Mouse (Mus musculus) hindbrain, embryonic 11.5 days (tissue): ENCODE measurements around the gene Zfp467. TPM values are rescaled to one million over a fixed set of nuclear protein-coding genes. Genes with fewer than 3 reads are reported as not detected.

Experiments used
- ATAC-seq: fragments of 200-750 bp; cut with Nextera tagmentation; 2 replicates; pipeline ENCODE4 v1.8.0; 2017; ENCODE audit warnings: mild to moderate bottlenecking, moderate TSS enrichment, moderate library complexity; ENCODE audit not compliant: low FRiP score
- DNase-seq: peaks from one replicate; pipeline ENCODE4 v3.0.0-alpha.2; 2015; ENCODE audit warnings: low spot score
- H3K27ac ChIP-seq: fragments of 300-500 bp; sonication (generic); 2 replicates; pipeline ENCODE4 v1.5.1; 2014; ENCODE audit warnings: mild to moderate bottlenecking, low read depth, low read length
- H3K27me3 ChIP-seq: fragments of 300-500 bp; sonication (generic); 2 replicates; pipeline ENCODE4 v1.6.1; 2014; ENCODE audit warnings: mild to moderate bottlenecking, low read length, moderate library complexity, mixed read lengths; ENCODE audit not compliant: control insufficient read depth, insufficient read depth
- H3K36me3 ChIP-seq: fragments of 300-500 bp; sonication (generic); 2 replicates; pipeline ENCODE4 v1.6.1; 2014; ENCODE audit warnings: mild to moderate bottlenecking, low read length, moderate library complexity, mixed read lengths; ENCODE audit not compliant: control insufficient read depth, insufficient read depth
- H3K4me1 ChIP-seq: fragments of 300-500 bp; sonication (generic); replicated peaks from 2 replicates; pipeline ENCODE4 v1.6.1; 2014; ENCODE audit warnings: low read length, mixed read lengths; ENCODE audit not compliant: control insufficient read depth, insufficient read depth
- H3K4me2 ChIP-seq: fragments of 300-500 bp; sonication (generic); replicated peaks from 2 replicates; pipeline ENCODE4 v1.6.1; 2014; ENCODE audit warnings: mild to moderate bottlenecking, low read depth, low read length
- H3K4me3 ChIP-seq: fragments of 300-500 bp; sonication (generic); 2 replicates; pipeline ENCODE4 v1.5.1; 2014; ENCODE audit warnings: low read depth, low read length
- H3K9ac ChIP-seq: fragments of 300-500 bp; sonication (generic); 2 replicates; pipeline ENCODE4 v1.6.1; 2014; ENCODE audit warnings: low read depth, low read length
- H3K9me3 ChIP-seq: fragments of 300-500 bp; sonication (generic); 2 replicates; pipeline ENCODE4 v1.6.1; 2016; ENCODE audit warnings: low read length; ENCODE audit not compliant: control insufficient read depth
- WGBS: fragments of 180-500 bp; shearing (Covaris S2); extraction: QIAGEN DNeasy Blood & Tissue Kit; methylation state at CpG from one replicate; pipeline ENCODE4 v1.1.7; 2014; 5-methylcytosine and 5-hydroxymethylcytosine counted together
- polyA plus RNA-seq: library from polyadenylated mRNA; unstranded; fragments of >200 nt; fragmentation: Nextera tagmentation; extraction: Ambion mirVana; gene quantifications from 2 replicates; pipeline ENCODE4 v1.2.1, GENCODE M21; 2014

The Zfp467 gene
- 13.3 and 14.9 TPM in 2 replicates for polyA plus RNA-seq

- no peaks in the 10 kb centered on the region for H3K9me3 ChIP-seq
- under 1% methylated on average over 63 of the region's 65 CpGs for WGBS
- peak within 1 kb of the TSS; percentile 99 for H3K4me2 ChIP-seq
- no peaks in the 10 kb centered on the region; the same call in 1 of the 2 replicates for H3K4me1 ChIP-seq
- peak within 1 kb of the TSS; percentile 88 for H3K27ac ChIP-seq
- peak; percentile 63 for DNase-seq
- peak within 1 kb of the TSS; percentile 76 for H3K4me3 ChIP-seq
- peak; percentile 18 for ATAC-seq
- H3K9ac ChIP-seq = peak within 1 kb of the TSS; percentile 86
- 0 out of 2 replicates have a peak, but pooled peaks cover 3% of the 10 kb centered on the region for H3K36me3 ChIP-seq
- no peaks in the 10 kb centered on the region for H3K27me3 ChIP-seq
Observed at GRCm38 (mm10) chr6:48445181-48446101, at the start of gene Zfp467. Gene Zfp467 (minus strand): TSS chr6:48445825.

- H3K4me2 ChIP-seq = no peak overlapping the region
Observed at GRCm38 (mm10) chr6:48493136-48493730, 47.6 kb upstream of the Zfp467 start.

GRCm38 (mm10) chr6:48491361-48491760 lies 45.7 kb upstream of the Zfp467 start:
- no peak overlapping the region for H3K27ac ChIP-seq
- 69% methylated on average over 9 of the region's 9 CpGs for WGBS
- no peak overlapping the region for H3K9ac ChIP-seq
- ATAC-seq (no peak), DNase-seq (no peak)
- H3K4me2 ChIP-seq = no peak overlapping the region
- no peaks in the 10 kb centered on the region for H3K36me3 ChIP-seq
- H3K4me1 ChIP-seq = no peaks in the 10 kb centered on the region; the same call in 1 of the 2 replicates
- H3K27me3 ChIP-seq = no peaks in the 10 kb centered on the region
- H3K4me3 ChIP-seq = no peak overlapping the region
- H3K9me3 ChIP-seq = no peaks in the 10 kb centered on the region

More at GRCm38 (mm10) chr6:48493136-48493730, 47.6 kb upstream of the Zfp467 start:
- H3K9ac ChIP-seq = no peak overlapping the region
- no peak overlapping the region for H3K27ac ChIP-seq
- no peaks in the 10 kb centered on the region for H3K36me3 ChIP-seq
- no peaks in the 10 kb centered on the region for H3K9me3 ChIP-seq
- H3K27me3 ChIP-seq = no peaks in the 10 kb centered on the region
- H3K4me3 ChIP-seq = no peak overlapping the region
- WGBS = 8% methylated on average over 8 of the region's 8 CpGs
- no peak for ATAC-seq
- H3K4me1 ChIP-seq = no peaks in the 10 kb centered on the region
- no peak for DNase-seq

GRCm38 (mm10) chr6:48489741-48490140 lies 44.1 kb upstream of the Zfp467 start:
- Histone ChIP-seq H3K36me3 (no peaks in the 10 kb centered on the region), H3K27me3 (no peaks in the 10 kb centered on the region), H3K4me3 (no peak overlapping the region), H3K27ac (no peak overlapping the region), H3K9me3 (no peaks in the 10 kb centered on the region), H3K4me2 (no peak overlapping the region), H3K4me1 (no peaks in the 10 kb centered on the region; the same call in none of the 2 replicates), H3K9ac (no peak overlapping the region)
- ATAC-seq = no peak
- DNase-seq = no peak
- WGBS = 89% methylated on average over 3 of the region's 3 CpGs

- ATAC-seq (peak; percentile 38), DNase-seq (peak; percentile 40)
- Histone ChIP-seq H3K9ac (peak overlapping the region; percentile 43; the same call in 1 of the 2 replicates), H3K4me2 (peak overlapping the region; percentile 37), H3K9me3 (no peaks in the 10 kb centered on the region), H3K4me1 (no peaks in the 10 kb centered on the region; the same call in none of the 2 replicates), H3K27me3 (no peaks in the 10 kb centered on the region), H3K4me3 (no peak overlapping the region), H3K27ac (0 out of 2 replicates have a peak overlapping the region, but pooled peaks have one; percentile 33), H3K36me3 (no peaks in the 10 kb centered on the region)
- 15% methylated on average over 16 of the region's 25 CpGs for WGBS
Observed at GRCm38 (mm10) chr6:48487747-48488725, 42.4 kb upstream of the Zfp467 start.

- DNase-seq = no peak
- no peaks in the 10 kb centered on the region; the same call in none of the 2 replicates for H3K4me1 ChIP-seq
- no peak overlapping the region for H3K4me3 ChIP-seq
- no peak overlapping the region for H3K27ac ChIP-seq
- WGBS = 78% methylated on average over 5 of the region's 5 CpGs
- no peaks in the 10 kb centered on the region for H3K36me3 ChIP-seq
- no peak overlapping the region for H3K4me2 ChIP-seq
- H3K9ac ChIP-seq = no peak overlapping the region
- no peaks in the 10 kb centered on the region for H3K9me3 ChIP-seq
- no peak for ATAC-seq
- H3K27me3 ChIP-seq = no peaks in the 10 kb centered on the region
Observed at GRCm38 (mm10) chr6:48482501-48482900, 36.9 kb upstream of the Zfp467 start.

GRCm38 (mm10) chr6:48478446-48478845 lies 32.8 kb upstream of the Zfp467 start:
- DNase-seq (no peak), ATAC-seq (no peak)
- Histone ChIP-seq H3K9ac (no peak overlapping the region), H3K4me3 (no peak overlapping the region), H3K4me2 (no peak overlapping the region), H3K27ac (no peak overlapping the region), H3K4me1 (no peaks in the 10 kb centered on the region), H3K27me3 (no peaks in the 10 kb centered on the region), H3K36me3 (no peaks in the 10 kb centered on the region), H3K9me3 (no peaks in the 10 kb centered on the region)
- 89% methylated on average over 4 of the region's 4 CpGs for WGBS

- no peak overlapping the region for H3K9ac ChIP-seq
- peaks cover 4% of the 10 kb centered on the region; the same call in 1 of the 2 replicates for H3K4me1 ChIP-seq
- DNase-seq = no peak
- no peak for ATAC-seq
- no peaks in the 10 kb centered on the region for H3K27me3 ChIP-seq
- H3K4me2 ChIP-seq = no peak overlapping the region
- H3K36me3 ChIP-seq = no peaks in the 10 kb centered on the region
- H3K4me3 ChIP-seq = no peak overlapping the region
- no peaks in the 10 kb centered on the region for H3K9me3 ChIP-seq
- no peak overlapping the region for H3K27ac ChIP-seq
- WGBS = 91% methylated on average over 2 of the region's 2 CpGs
Observed at GRCm38 (mm10) chr6:48470739-48471138, 25.1 kb upstream of the Zfp467 start.
